Mouse (Mus musculus) small intestine, adult 2 months (tissue): Measurements from ENCODE around the gene Arhgap24.

Source experiments
- CTCF ChIP-seq: fragments of 200-500 bp; IDR thresholded peaks from 2 replicates; pipeline ENCODE4 v1.5.1; 2012; ENCODE audit warnings: low read depth, mild to moderate bottlenecking, control low read depth, inconsistent platforms, low read length, moderate library complexity, mixed read lengths; ENCODE audit not compliant: insufficient replicate concordance, insufficient read length; ENCODE audit errors: extremely low read depth
- POLR2A ChIP-seq: fragments of 200-500 bp; IDR thresholded peaks from 2 replicates; pipeline ENCODE4 v1.6.1; 2012; ENCODE audit warnings: low read depth, mild to moderate bottlenecking, control low read depth, inconsistent platforms, low read length, moderate library complexity

GRCm38 (mm10) chr5:102801469-102801868, 320.3 kb downstream of the Arhgap24 start:
- no peak for TF ChIP-seq CTCF
- TF ChIP-seq POLR2A: no peak
